Mouse (Mus musculus) embryo, embryonic 10.5 days (tissue): ENCODE measurements at regions not wholly inside any gene's neighbourhood (a gene's known extent, or its start where the extent isn't known, plus 50 kb on each side); places are given as distances from the start of the nearest gene placed in this dataset.

Experiments
- DNase-seq: peaks from one replicate; pipeline ENCODE4 v3.0.0-alpha.2; 2015; ENCODE audit warnings: low spot score

DNA sequence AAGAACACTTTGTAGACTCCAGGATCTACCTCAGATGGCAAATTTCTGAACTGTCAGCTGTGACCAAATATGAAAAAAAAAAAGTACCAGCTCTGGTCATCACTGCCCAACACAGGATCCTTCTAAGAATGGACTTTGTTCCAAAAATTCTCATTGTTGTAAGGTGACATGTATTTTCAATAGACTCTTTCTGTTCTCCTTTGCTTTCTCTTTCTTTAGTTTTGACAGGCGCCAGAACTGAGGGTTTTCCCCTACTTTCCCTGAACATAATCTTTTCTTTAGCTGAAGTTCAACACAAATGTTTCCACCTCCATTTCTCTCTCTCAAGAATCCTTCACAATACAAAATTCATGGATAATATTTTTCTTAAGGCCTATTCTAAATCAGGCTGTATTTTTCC, 579.1 kb upstream of the C030005K15Rik start:
- no peak for DNase-seq

DNA sequence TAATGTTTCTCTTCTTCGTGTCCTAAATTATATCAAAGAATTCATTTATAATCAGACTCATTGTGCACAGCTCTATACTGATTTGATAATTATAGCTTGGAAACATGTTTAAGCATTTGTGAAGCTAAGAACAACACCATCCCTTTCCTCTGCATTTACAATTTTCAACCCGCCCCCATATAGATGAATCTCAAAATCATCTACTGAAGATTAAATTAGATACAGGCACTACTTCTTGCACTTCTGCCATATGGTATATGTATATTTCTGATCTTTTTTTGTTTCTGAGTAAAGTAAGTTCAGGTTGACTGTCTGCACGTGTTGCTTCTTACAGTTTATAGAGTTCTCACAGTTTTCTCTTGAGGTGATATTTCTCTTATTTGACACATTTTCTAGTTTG, 583.1 kb upstream of the C030005K15Rik start:
- DNase-seq: no peak

- DNase-seq: no peak
Observed at GRCm38 (mm10) chr10:98311403-98311802, 584.8 kb upstream of the C030005K15Rik start.

- DNase-seq: no peak
Observed at GRCm38 (mm10) chr10:98318416-98318815, 591.9 kb upstream of the C030005K15Rik start.

- DNase-seq: no peak
Observed at GRCm38 (mm10) chr10:98323846-98324245, 590.4 kb upstream of the Atp2b1 start.

DNA sequence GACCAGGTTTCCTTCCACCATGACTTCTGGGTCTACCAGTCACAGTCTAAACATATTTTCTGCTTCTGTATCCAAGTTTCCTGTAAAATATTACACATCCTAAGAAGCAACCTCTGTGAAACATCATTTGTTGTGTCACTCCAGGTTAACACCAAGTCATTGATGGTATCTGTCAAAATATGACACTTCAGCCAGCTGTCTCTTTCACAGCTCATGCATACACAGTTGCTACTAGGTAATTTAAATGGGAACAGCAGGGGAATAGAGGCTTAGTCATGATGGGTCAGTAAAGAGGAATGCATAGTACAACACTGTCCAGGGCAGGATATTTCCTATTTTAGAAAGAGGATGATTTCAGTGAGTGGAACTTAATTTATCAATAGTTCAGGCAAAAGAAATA, 589.6 kb upstream of the Atp2b1 start:
- no peak for DNase-seq

DNA sequence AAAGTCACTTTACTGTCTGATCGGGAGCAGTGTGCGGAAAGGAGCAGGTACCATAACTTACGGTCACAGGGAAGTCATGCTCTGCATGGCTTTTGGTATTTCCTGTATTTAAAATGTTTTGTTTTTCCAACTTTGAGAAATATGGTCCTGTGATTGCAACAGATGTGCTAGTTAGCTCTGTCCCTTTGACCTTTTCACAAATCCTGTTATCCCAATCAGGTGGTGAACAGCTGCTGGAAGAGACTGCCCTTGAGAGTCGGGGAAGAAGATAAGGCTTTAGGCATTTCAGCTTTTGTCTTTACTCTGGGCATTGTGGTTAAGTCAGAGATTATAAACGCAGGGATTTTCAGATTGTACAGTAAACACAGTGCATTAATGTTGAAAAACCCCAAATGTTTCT, 588.5 kb upstream of the Atp2b1 start:
- peak; percentile 19 for DNase-seq

- no peak for DNase-seq
Observed at GRCm38 (mm10) chr10:98332682-98333081, 581.5 kb upstream of the Atp2b1 start.

DNA sequence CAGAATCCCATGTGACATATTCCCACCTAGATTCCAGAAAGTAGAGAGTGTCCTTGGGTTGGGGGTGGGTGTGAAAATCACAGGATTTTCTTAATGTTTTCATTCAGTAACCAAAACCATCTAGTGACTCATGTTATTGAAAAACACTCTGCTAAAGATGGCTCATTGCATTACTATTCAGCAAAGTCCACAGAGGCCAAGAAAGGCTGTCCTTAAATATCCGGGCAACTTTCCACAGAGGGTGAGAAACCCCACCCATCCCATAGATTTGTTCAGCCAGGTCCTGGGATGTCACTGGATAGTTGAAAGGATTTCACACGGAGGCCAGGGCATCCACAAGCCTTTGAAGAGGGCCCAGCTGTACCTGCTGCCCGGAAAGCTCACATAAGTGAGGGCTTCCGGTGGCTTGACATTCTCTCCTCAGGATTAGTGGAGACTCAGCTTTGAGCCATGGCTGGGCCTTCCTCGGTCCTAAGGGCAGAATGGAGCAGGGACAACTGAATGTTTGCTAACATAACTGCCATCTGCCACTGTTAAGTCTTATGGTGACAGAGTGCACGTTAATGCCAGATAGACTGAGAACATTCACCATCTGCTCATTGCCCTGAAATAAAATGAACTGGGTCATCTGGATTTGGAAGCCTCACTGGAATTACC, 580.7 kb upstream of the Atp2b1 start:
- no peak for DNase-seq

DNA sequence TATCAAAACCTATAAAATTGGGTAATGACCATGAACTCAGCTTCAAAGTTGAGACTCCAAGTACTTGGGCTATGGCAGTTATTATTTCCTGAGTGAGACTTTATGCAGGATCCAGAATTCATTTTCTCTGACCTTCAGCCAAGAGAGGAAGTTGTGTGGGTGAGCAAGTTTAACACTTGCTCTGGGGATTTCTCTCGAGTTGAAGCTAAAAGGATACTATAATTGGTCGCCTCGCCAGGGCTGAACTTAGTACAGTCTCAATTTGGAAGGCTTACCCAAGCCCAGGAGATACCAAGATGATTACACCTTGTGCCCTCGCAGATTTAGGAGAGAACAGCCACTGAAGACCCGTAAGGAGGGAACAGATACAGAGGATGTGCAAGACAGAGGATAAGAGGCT, 570.4 kb upstream of the Atp2b1 start:
- DNase-seq: no peak

GRCm38 (mm10) chr10:98349466-98349865, 564.7 kb upstream of the Atp2b1 start:
- DNase-seq: no peak

DNA sequence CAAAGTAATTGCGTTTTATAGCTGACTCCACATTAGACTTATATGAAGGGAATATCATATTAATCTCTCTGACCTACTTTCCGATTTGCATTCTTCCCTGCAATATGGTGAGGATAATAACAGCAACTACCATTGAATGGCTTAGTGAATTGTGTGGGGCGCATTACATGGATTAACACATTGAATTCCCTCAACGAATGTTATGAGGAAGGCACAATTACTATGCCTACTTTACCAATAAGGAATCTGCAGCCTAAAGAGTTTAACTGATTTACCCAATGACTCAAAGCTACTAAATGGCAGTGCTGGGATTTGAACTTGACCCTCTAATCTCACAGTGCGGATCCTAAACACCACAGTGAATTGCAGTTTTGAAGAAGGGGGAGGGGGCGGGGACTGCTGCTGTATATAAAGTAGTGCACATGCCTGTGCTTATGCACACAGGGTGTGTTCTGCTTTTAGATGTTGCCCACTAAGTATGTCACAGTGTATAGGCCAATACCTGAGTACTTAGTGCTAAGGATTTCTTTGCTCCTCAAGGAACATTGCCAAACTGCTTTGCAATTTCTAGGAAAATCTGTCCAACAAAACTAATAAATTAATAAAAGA, 563.8 kb upstream of the Atp2b1 start:
- no peak for DNase-seq

DNA sequence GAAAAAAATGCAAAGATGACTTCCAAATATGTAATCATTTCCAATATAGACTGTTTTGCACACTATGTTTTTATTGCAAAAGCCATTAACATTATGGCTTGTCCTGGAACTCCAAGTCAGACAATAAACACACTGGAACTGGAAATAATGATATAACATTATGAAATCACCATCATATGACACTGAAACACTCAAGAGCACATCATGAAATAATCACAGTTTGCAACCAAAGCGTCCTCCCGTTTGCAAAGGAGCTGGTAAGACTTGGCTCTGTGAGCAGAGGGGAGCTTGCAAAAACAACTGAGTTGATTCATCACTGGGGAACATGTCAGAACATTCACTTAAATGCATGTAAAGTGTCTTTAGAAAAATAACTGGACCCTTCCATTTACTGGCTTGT, 562.1 kb upstream of the Atp2b1 start:
- DNase-seq: no peak

DNA sequence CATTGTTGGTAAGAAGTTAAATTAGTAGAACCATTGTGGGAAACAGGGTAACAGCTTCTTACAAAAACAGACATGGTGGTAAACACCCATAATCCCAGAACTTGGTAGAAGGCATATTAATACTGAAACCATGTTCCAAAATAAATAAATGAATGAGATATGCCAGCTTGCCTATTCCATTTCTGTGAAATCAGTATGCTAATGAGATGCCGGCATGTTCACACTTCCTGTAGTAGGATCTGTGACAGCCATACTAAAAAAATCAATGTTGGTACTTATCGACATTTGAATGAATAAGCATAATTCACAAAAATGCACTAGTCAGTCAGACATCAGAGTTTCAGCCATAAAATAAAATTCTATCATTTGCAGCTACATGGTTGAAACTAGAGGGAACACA, 559.7 kb upstream of the Atp2b1 start:
- DNase-seq: no peak

GRCm38 (mm10) chr10:98364604-98365003, 549.6 kb upstream of the Atp2b1 start:
- no peak for DNase-seq

GRCm38 (mm10) chr10:98372561-98372960, 541.6 kb upstream of the Atp2b1 start:
- no peak for DNase-seq

DNA sequence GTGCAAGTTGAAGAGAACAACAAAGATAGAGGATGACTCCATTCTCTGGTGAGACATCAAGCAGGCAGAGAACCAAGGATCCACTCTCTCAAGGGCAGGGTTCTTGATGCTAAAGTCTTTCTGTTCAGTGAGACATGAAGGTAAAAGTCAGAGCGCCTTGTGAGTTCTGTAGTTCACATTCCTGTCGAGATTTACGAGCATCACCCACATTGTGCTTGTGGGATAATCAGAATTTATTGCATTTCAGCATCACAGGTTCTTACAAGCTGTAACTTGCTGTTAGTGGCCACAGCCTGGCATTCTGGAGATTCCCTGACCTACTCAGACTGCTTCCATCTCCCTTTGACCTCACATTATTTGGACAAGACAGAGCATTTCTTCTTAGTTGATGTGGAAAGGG, 540.9 kb upstream of the Atp2b1 start:
- DNase-seq: peak; percentile 30

DNA sequence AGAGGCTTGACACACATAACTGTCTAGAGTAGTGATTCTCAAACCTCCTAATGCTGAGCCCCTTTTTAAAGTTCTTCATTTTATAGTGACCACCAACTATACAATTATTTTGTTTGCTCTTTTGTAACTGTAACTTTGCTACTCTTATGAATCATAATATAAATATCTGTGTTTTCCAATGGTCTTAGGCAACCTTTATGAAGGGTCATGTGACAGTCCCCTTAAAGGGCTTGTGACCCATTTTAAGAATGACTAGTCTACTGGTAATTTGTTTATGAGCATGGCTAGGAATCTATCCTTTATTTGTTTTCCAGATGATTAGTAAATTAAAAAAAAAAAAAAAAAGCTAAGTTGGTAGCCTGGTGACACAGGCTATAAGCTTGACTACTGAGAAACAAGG, 539.5 kb upstream of the Atp2b1 start:
- no peak for DNase-seq

DNA sequence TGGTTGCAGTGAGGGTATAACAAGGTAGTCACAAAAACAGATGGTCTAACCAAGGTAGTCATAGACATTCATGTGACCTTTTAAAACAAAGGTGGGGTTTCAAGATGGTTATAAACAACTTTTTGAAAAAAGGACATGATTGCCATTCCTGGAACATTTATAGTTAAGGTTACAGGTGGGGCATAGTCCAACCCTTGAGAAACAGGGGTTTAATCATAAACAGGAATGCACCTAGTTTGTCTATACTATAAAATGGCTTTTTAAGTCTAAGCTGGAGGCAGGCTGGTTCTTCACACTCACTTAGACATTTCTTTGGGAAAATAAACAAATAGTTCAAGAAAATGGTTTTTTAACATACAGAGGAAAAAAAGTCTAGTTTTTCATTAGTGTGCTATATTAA, 525.7 kb upstream of the Atp2b1 start:
- DNase-seq: no peak

DNA sequence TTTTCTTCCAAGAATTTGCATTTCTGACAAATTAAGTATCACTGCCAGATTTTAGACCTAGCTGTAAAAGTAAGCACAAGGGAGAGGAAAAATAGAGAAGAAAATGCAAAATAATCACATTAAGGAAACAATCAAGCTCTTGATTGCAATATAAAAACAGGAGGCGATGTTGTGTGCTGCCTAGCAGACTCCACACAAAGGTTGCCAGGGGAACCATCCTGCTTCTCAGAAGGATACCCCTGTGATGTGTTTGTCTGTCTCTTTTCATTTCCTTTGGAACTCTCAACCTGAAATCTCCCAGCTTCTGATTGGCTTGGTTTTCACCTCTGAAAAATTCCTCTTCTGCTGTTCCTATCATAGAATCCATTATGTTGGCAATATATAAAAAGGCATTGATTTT, 514.3 kb upstream of the Atp2b1 start:
- DNase-seq: peak; percentile 64

DNA sequence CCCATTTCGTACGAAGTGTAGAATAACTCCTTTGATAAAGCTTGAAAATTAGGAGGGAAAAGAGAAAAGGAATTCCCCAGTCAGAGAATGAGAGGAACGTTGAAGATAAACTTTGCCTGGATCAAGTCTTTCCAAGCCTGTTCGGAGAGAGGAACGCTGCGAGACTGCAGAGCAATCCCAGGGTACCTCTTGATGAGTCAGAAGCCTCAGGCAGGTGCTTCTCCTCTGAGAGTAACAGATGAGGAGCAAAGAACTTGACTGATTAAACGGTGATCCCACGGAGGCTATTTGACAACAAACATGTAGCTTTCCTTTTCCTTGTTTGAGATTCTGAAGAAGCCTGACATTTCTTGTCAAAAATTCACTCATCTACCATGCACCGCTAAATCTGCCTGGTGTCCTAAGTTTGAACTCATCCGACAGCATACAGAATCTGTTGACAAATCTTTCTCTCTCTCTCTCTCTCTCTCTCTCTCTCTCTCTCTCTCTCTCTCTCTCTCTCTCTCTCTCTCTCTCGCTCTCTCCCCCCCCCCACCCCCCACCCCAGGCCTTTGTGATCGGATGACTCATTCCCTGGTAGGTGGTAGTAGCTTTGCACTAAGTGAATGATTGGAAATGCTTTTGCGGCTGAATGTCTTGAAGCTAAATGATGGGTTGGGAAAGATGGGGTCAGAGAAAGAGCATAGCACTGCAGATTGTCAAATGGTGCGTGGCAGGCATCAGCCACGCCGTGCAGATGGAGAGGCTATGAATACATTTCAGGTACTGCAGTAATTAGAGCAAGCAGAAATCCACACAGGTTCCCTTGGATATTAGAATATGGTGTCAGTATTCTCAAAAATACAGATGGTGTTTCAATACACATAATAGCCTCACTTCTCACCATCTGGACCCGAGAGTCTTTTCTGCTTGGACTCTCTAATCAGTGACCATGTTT, 496.1 kb upstream of the Atp2b1 start:
- DNase-seq: peak; percentile 5

GRCm38 (mm10) chr10:98424450-98424849, 489.8 kb upstream of the Atp2b1 start:
- no peak for DNase-seq

DNA sequence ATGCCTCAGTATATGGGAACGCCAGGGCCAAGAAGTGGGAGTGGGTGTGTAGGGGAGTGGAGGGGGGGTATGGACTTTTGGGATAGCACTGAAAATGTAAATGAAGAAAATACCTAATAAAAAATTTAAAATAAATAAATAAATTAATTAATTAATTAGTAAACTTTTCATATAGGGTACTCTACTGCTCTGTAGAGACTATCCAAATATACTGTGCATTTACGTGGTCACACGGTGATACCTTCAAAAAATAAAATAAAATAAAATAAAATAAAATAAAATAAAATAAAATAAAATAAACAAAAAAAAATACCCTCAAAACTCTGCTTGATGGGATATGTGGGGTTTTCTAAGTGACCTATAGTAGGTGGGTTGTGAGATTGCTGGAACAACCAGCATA, 479.2 kb upstream of the Atp2b1 start:
- no peak for DNase-seq
